Mouse (Mus musculus) ovary, adult 18-20 months (tissue): ENCODE measurements around the gene Slc37a1.
A peak's percentile ranks its signal among the peaks of the same experiment; 100 is the strongest.
"Not testable (repeated sequence)": the region's sequence is repeated elsewhere in the genome, so short reads cannot be mapped to it uniquely, and the experiment has no call there.

Experiments
- DNase-seq: peaks from one replicate; pipeline ENCODE4 v3.0.0; 2022; ENCODE audit warnings: low spot score, mixed read lengths

Gene Slc37a1

DNA sequence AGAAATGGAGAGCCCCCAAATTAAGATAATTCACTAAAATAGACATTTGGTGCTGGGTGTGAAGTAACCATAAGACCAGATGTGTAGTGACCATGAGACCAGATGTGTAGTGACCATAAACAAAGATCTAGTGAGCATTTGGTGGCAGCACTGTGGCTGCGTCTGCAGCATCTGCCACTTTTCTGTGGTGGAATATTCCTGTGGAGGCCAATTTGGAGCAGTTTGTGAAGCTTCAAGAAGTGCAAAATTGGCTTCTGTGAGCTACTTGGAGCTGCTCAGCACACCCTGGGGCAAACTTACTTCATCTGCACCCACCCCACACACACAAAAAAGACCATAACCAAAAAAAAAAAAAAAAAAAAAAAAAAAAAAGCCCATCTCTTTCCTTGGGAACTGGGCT lies 18.6 kb upstream of the Slc37a1 start:
- DNase-seq: no peak

DNA sequence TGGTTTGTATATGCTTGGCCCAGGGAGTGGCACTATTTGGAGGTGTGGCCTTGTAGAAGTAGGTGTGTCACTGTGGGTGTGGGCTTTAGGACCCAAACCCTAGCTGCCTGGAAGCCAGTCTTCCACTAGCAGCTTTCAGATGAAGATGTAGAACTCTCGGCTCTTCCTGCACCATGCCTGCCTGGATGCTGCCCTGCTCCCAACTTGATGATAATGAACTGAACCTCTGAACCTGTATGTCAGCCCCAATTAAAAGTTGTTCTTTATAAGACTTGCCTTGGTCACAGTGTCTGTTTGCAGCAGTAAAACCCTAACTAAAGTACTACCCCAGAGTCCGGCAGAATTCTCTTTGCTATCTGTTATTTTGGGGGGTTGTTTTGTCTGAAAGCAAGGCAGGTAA lies 16.8 kb upstream of the Slc37a1 start:
- DNase-seq: no peak

- no peak for DNase-seq
Observed at GRCm38 (mm10) chr17:31270246-31270645, 16.3 kb upstream of the Slc37a1 start.

DNA sequence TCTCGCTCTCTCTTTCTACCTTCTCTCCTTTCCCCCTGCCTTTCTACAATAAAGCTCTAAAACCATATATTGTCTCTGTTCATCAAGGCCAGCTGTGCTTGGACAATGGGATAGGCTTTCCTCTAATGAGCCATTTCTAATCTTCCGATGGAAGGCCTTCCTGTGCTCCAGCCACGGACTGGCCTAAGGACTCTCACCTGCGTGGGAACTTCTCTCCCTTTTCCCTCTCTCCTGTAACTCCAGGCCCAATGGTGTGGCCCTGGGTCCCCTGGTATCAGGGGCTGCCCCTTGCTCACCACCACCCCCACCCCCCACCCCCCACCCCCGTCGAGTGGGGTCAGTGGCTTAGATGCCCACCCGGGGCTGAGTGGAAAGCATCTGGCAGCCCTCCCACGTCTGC lies 15.9 kb upstream of the Slc37a1 start:
- DNase-seq: not testable (repeated sequence)

DNA sequence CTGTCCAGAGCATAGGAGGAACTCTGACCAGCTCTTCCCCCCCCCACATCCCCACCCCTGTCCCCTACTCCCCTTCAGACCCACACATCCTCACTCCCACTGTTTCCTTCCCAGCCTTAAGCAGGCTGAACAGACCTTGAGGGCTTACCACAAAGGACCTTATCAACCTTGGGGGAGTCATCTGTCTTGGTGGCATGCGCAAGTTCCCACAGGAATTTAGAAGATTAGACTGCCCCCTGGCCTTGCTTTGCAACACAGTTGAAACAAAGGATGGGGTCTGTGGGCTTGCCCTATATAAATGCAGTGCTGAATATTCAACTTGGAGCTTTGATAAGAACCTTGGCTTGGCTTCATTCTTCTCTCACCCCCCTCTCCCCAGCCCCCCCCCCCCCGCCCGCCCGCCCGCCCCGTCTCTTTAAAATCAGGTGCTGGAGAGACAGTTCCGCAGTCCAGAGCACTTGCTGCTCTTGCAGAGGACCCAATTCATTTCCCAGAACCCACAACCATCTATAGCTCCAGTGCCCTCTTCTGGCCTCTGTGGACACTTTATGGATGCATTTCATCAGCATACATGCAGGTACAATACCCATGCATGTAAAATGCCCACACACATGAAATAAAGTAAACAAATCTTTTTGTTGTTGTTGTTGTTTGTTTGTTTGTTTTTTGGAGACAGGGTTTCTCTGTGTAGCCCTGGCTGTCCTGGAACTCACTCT lies 15.3 kb upstream of the Slc37a1 start:
- DNase-seq: peak; percentile 68

DNA sequence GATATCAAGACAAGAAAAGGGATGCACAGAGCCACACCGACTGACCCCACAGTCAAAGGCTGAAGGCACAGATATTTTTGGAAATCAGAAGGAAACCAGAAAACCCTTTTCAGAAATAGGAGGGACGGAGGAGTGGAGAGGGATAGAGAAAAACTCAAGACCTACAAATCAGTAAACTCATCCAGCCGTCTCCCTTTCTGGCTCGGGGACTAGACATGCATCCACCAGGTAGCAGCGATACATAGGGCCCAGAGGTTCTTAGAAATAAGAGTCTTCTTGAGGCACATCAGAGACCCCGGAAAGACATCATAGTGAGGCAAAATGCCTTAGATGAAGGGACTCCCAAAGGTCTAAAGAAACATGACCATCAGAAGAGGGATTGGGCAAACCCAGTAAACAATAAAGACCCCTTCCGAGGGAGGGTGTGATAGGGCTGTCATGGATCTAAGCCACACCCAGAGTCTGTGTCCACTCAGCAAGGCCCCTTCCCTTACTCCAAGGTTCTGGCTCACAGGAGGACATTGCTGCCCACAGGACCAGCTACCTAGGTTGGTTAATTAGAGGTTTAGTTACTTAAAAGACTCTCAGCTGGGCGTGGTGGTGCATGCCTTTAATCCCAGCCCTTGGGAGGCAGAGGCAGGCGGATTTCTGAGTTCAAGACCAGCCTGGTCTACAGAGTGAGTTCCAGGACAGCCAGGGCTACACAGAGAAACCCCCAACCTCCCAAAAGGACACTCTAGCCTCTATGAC lies 14.0 kb upstream of the Slc37a1 start:
- DNase-seq: no peak

DNA sequence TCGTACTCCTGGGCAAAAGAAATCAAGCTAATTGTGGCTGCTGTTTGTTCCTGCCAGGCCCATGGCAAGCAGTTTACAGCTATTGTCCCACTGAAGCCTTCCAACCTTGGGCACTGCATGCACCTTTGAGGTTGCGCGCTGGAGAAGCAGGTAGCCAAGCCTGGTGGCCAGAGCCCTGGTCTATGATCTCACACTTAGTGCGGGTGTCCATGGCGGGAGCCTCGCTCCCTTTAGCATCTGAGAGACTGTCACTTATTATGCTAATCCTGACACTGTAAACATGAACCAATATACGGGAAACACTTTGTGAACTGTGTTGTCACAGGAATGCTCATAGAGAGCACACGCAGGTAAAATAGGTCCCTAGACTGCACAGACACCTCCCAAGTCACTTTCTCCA lies 13.0 kb upstream of the Slc37a1 start:
- DNase-seq: no peak

GRCm38 (mm10) chr17:31275181-31275580 lies 11.4 kb upstream of the Slc37a1 start:
- DNase-seq: no peak

GRCm38 (mm10) chr17:31276207-31276921 lies 10.2 kb upstream of the Slc37a1 start:
- DNase-seq: no peak

GRCm38 (mm10) chr17:31276922-31277918 lies 9.4 kb upstream of the Slc37a1 start, which contains the start of gene Rsph1:
Gene Rsph1, minus strand, starts transcription at chr17:31277383.
- peak; percentile 97 for DNase-seq

GRCm38 (mm10) chr17:31277931-31278330 lies 8.7 kb upstream of the Slc37a1 start:
- no peak for DNase-seq

GRCm38 (mm10) chr17:31279541-31279940 lies 7.1 kb upstream of the Slc37a1 start:
- DNase-seq: no peak

DNA sequence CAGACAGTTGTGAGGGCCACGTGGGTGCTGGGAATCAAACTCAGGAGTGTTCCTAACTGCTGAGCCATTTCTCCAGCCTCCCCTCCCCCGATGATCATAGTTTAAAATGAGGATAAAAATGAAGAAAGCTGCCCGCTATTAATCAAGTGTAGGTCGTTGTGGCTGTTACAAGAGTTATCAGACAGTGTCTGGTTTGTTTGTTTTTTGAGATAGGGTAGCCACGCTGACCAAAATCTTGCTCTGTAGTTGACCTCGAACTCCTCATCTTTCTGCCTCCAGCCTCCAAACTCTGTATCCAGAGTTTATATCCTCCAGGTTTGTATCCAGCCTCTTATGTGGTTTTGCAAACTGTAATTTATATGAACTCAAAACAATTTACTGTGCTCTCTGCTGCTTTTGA lies 6.3 kb upstream of the Slc37a1 start:
- no peak for DNase-seq

DNA sequence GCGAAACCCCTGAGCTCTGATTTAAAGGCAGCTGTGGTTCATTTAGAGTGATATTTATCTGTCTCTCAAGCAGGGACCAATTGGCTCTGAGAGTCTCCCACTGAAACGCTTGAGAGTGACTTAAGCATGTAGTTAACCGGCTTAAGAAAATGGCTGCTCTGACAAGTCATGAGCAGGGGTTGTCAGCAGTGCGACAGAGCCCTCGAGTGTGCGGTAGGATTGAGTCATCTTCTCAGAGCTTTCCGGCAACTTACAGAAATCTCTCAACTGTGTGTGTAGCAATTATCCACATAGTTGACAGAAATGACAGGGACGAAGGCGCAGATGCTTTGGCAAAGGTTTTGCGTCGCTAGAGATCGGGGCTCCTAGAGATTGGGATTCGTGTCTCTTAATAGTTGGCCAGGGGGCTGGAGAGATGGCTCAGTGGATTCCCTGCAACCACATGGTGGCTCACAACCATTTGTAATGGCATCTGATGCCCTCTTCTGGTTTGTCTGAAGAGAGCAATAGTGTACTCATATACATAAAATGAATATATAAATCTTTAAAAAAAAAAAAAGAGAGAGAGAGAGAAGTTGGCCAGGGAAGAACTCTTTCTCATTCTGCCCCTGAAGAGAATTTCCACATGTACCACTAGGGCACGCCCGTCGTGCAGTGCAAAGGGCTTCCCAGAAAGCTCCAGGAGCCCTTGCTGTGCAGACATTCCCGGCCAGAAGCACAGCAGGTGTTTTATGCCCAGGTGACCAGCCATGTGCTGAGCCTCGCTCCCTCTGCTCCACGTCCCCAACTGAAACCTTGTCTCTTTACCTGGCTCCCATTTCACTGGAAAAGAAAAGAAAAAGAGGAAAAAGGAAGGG lies 4.5 kb upstream of the Slc37a1 start:
- no peak for DNase-seq

DNA sequence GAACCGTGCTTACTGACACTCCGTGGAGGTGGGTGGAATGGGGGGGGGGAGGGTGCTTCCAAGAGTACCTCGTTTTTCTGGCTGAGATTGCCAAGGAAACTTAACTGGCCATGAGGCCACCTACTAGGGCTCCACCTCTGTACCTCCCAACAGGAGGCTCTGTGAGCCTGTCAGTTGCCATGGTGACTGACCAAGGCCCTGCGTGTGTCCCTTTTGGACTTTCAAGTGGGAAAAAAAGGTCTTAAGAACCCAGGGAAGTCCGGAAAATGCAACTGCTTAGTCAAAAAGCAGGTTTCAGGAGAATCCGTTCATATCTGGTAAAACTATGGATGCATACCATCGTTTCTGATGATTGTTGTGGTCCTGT lies 3.9 kb upstream of the Slc37a1 start:
- DNase-seq: no peak

DNA sequence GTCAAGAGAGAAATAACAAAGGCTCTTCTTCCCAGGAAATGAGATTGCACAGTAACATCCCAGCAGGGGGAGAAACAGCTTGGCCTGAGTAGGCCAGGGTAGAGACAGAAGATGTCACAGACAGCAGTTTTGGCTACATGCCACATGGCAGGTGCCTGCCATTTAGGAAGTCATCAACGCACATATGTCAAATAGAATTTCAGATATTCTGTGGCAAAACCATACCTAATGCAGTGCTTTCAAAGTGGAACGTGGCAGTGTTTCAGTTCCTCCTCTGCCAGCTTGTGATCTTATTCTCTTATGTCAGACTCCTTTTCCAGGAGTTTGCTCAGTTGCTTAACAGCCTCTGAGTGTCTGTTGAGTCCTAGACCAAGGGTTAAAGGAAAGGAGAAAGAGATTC lies 725 bp upstream of the Slc37a1 start:
- no peak for DNase-seq

DNA sequence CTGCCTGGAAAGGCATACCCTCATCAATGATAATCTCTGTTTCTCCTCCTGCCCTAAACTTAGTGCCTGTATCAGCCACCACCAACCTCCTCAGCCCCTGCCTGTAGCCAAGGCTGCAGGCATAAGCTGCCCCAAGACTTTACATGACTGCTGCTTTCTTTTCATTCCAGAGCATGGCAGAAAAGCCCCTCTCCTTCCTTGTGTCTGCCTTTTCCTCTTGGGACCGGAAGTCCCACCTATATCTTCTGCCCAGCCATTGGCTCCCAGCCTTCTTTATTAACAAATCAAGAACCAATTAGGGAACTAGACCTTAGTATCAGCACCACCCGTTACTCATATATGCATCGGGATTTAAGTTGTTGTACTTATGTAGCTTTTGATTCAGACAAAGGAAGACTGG lies 624 bp downstream of the Slc37a1 start:
- DNase-seq: no peak

DNA sequence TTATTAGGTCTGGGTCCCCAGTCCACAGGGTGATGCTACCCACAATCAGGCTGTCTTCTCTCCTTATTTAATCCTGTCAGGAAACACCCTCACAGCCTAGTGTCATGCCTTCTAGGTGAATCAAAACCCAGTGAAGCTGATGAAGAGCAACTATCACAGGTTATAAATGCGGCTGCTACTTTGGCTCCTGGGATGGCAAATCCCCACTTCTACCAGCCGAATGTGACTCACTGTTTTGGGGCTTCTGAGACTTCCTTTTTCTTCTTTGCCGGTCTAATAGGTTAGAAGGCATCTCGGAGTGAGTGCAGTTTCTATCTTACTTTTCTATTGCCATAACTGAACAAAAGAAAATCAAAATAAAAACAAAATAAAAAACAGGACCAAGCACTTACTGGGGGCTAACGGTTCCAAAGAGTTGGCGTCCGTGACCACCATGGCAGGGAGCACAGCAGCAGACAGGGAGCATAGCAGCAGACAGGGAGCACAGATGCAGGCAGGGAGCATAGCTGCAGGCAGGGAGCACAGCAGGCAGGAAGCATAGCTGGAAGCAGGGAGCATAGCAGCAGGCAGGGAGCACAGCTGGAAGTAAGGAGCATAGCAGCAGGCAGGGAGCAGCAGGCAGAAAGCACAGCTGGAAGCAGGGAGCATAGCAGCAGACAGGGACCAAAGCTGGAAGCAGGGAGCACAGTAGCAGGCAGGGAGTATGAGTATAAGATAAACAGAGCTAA lies 2.6 kb downstream of the Slc37a1 start:
- no peak for DNase-seq

- no peak for DNase-seq
Observed at GRCm38 (mm10) chr17:31290311-31290710, 3.7 kb downstream of the Slc37a1 start.

GRCm38 (mm10) chr17:31290859-31291258 lies 4.3 kb downstream of the Slc37a1 start:
- DNase-seq: no peak
